Mouse (Mus musculus): Measurements from ENCODE around the gene Adcy6.

- no peak for TF ChIP-seq CTCF (IDR thresholded peaks at IDR 0.05; ENCODE audit: insufficient read depth, low read length)
- TF ChIP-seq POLR2A (IDR thresholded peaks at IDR 0.05; ENCODE audit: borderline replicate concordance, extremely low read depth, low read depth, low read length): no peak
Measured at GRCm38 (mm10) chr15:98632921-98633320, 23.0 kb upstream of the Adcy6 start.
